Mouse (Mus musculus): Measurements from ENCODE around the gene Zfp975.
"Not testable (repeated sequence)": the region's sequence is repeated elsewhere in the genome, so short reads cannot be mapped to it uniquely, and the experiment has no call there.

The Zfp975 gene

GRCm38 (mm10) chr7:42692362-42693158 lies at the start of gene Zfp975:
Gene Zfp975, minus strand, starts transcription at chr7:42692742.
- DNase-seq (ENCODE audit: low read depth), result peak; percentile 70

- no peak for DNase-seq (ENCODE audit: low read depth)
These were observed 46.1 kb upstream of the Zfp975 start for GRCm38 (mm10) chr7:42738536-42739210.

- not testable (repeated sequence) for DNase-seq (ENCODE audit: low read depth)
These were observed 34.4 kb upstream of the Zfp975 start, which contains the start of gene Gm17067 for GRCm38 (mm10) chr7:42726917-42727316. Gene Gm17067, minus strand, starts transcription at chr7:42727017.

GRCm38 (mm10) chr7:42693251-42693650 lies 709 bp upstream of the Zfp975 start:
- not testable (repeated sequence) for DNase-seq (ENCODE audit: low read depth)

DNA sequence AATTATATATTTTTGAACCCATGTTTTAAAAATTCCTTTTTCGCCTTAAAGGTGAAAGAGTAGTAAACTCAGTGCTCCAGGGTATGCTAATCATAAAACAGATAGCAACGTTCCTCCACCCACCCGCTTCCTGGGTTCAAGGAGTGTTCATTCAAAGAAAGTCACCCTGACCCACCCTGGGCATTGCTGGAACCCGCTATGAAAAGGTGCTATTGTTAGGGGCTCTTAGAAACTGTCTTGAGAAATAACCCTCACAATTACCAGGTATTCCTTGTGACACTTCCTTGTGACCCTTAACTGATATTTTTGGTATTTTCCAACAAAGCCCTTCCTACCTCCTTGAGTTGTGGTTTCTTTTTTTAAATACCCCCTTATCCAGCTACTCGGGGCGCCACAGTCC lies 12.5 kb downstream of the Zfp975 start:
- not testable (repeated sequence) for DNase-seq (ENCODE audit: low read depth)

DNA sequence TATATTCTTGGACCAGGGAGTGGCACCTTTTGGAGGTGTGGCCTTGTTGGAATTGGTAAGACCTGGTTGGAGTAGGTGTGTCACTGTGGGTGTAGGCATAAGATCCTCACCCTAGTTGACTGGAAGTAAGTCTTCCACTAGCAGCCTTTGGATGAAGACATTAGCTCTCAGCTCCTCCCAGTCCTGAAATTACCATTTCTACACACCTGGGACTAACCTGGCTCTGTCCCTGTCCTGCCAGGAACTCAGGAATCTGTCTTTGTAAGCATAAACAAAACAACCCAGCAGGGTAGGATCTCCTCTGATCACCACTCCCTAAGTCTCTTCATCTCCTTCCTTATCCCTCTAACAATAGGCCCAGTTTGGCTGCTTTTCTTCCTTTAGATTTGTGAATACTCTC lies 12.9 kb downstream of the Zfp975 start:
- not testable (repeated sequence) for DNase-seq (ENCODE audit: low read depth)

GRCm38 (mm10) chr7:42660140-42660539 lies 32.4 kb downstream of the Zfp975 start:
- not testable (repeated sequence) for DNase-seq (ENCODE audit: low read depth)

DNA sequence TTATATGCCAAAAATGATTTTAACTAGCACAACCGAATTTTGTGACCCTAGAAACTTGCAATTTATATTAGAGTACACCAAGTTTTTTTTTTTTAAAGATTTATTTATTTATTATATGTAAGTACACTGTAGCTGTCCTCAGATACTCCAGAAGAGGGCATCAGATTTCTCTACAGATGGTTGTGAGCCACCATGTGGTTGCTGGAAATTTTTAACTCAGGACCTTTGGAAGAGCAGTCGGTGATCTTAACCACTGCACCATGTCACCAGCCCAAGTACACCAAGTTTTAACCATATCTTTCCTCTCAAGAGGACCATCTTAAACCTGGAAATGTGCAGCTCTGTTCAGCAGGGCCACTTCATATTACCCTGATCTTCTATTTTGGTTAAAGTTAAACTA lies 37.3 kb downstream of the Zfp975 start:
- DNase-seq (ENCODE audit: low read depth), result not testable (repeated sequence)

GRCm38 (mm10) chr7:42643120-42643620 lies 49.4 kb downstream of the Zfp975 start:
- not testable (repeated sequence) for DNase-seq (ENCODE audit: low read depth)

GRCm38 (mm10) chr7:42642152-42643115 lies 50.1 kb downstream of the Zfp975 start, which contains the start of gene Zfp976:
Gene Zfp976, minus strand, starts transcription at chr7:42642588.
- DNase-seq (ENCODE audit: low read depth), result peak; percentile 65

DNA sequence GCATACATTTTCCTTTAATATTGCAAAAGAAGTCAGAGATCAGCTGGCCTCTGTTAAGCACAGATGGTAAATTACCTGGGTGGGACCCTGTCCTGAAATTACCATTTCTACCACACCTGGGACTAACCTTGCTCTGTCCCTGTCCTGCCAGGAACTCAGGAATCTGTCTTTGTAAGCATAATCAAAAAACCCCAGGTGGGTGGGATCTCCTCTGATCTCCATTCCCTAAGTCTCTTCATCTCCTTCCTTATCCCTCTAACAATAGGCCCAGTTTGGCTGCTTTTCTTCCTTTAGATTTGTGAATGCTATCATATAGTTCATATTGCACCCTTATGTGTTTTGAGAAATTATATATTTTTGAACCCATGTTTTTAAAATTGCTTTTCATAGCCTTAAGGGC lies 61.5 kb downstream of the Zfp975 start:
- DNase-seq (ENCODE audit: low read depth), result not testable (repeated sequence)
